Mouse (Mus musculus) heart, adult 2 months (tissue): ENCODE measurements around the gene Clec2g.

Source experiments
- CTCF ChIP-seq: fragments of 200-600 bp; IDR thresholded peaks from 2 replicates; pipeline ENCODE4 v1.8.1; 2022; ENCODE audit warnings: antibody characterized with exemption, mild to moderate bottlenecking, moderate library complexity
- EP300 ChIP-seq: fragments of 200-500 bp; IDR thresholded peaks from 2 replicates; pipeline ENCODE4 v1.6.1; 2011; ENCODE audit warnings: low read depth, low read length, control low read depth; ENCODE audit not compliant: insufficient read depth
- POLR2A ChIP-seq: fragments of 200-500 bp; IDR thresholded peaks from 2 replicates; pipeline ENCODE4 v1.6.1; 2011; ENCODE audit warnings: mild to moderate bottlenecking, low read depth, low read length, control low read depth; ENCODE audit not compliant: insufficient read depth

- TF ChIP-seq CTCF = no peak
- no peak for TF ChIP-seq POLR2A
- no peak for TF ChIP-seq EP300
Measured at GRCm38 (mm10) chr6:129001392-129001791, 67.2 kb downstream of the Clec2g start.
